Comparison of ENCODE assay signal across 7 mouse cellular contexts in genomic region chr12:118299956-118300355, GRCm38 (mm10). TPM values are rescaled to one million over a fixed set of nuclear protein-coding genes. Genes with fewer than 3 reads are reported as not detected.
DNase-seq lines count a peak whose midpoint lies in the region; ATAC-seq and TF ChIP-seq lines count a peak whose summit lies in the region.

No protein-coding gene starts in this region.

- peak overlapping the region; percentile 54 to 69 for H3K4me3 ChIP-seq in MEL (ENCODE audit: control insufficient read depth in 1 of 2, insufficient read depth in 1 of 2, low read depth in 2 of 2, low read length in 2 of 2)
- H3K4me3 ChIP-seq in kidney, embryonic 14.5 days (ENCODE audit: low read length) = peak overlapping the region; percentile 90
- H3K4me3 ChIP-seq in lung, embryonic 16.5 days (ENCODE audit: low read length) = peak overlapping the region; percentile 25
- H3K4me3 ChIP-seq in stomach, embryonic 15.5 days (replicated peaks) = no peak overlapping the region; the same call in 1 of the 2 replicates

- peak; percentile 71 for DNase-seq in 416B (ENCODE audit: low read depth)
- peak; percentile 93 for DNase-seq in MEL (ENCODE audit: low read depth, low spot score)
- DNase-seq in cerebellum, postnatal 25 days = peak; percentile 20 to 36
- peak; percentile 72 to 79 for DNase-seq in heart, adult 9 months (ENCODE audit: low spot score in 2 of 2)

- no peak for TF ChIP-seq CTCF in MEL (IDR thresholded peaks at IDR 0.05 in 2 of 3, conservative IDR thresholded peaks at IDR 0.05 in 1 of 3; ENCODE audit: control insufficient read depth in 1 of 3, insufficient read depth in 1 of 3, low read depth in 2 of 3, low read length in 3 of 3, poor library complexity in 1 of 3, severe bottlenecking in 1 of 3)

- TF ChIP-seq EP300 in MEL (IDR thresholded peaks at IDR 0.05; ENCODE audit: low read depth in 1 of 2, low read length in 2 of 2) = no peak

- H3K4me1 ChIP-seq in MEL (ENCODE audit: control insufficient read depth in 1 of 2, insufficient read depth in 2 of 2, low read length in 2 of 2) = peaks cover 28 to 39% of the 10 kb centered on the region in 2 experiments
- H3K4me1 ChIP-seq in kidney, embryonic 14.5 days (ENCODE audit: control insufficient read depth, insufficient read depth, low read length) = peaks cover 14% of the 10 kb centered on the region; the same call in 1 of the 2 replicates
- peaks cover 13% of the 10 kb centered on the region for H3K4me1 ChIP-seq in lung, embryonic 16.5 days (replicated peaks; ENCODE audit: control insufficient read depth, insufficient read depth, low read length)
- no peaks in the 10 kb centered on the region for H3K4me1 ChIP-seq in stomach, embryonic 15.5 days

- peaks cover 37% of the 10 kb centered on the region for H3K79me2 ChIP-seq in MEL (ENCODE audit: control insufficient read depth, insufficient read depth, low read length, poor library complexity)

- peak overlapping the region; percentile 60 for H3K4me2 ChIP-seq in kidney, embryonic 14.5 days (replicated peaks; ENCODE audit: low read depth, low read length)
- H3K4me2 ChIP-seq in lung, embryonic 16.5 days (ENCODE audit: low read depth, low read length) = peak overlapping the region; percentile 35
- H3K4me2 ChIP-seq in stomach, embryonic 15.5 days = peak overlapping the region; percentile 59

- peaks cover 0 to 56% of the 10 kb centered on the region in 2 experiments; a peak in 2 of 4 replicates for H3K36me3 ChIP-seq in MEL (ENCODE audit: control insufficient read depth in 1 of 2, insufficient read depth in 2 of 2, low read length in 2 of 2)
- H3K36me3 ChIP-seq in kidney, embryonic 14.5 days (ENCODE audit: control insufficient read depth, insufficient read depth, low read length) = no peaks in the 10 kb centered on the region
- H3K36me3 ChIP-seq in lung, embryonic 16.5 days (ENCODE audit: control insufficient read depth, insufficient read depth, low read length) = no peaks in the 10 kb centered on the region
- no peaks in the 10 kb centered on the region for H3K36me3 ChIP-seq in stomach, embryonic 15.5 days

- 24% methylated on average over 6 of the region's 6 CpGs for WGBS in kidney, embryonic 14.5 days
- 24% methylated on average over 6 of the region's 6 CpGs for WGBS in lung, embryonic 16.5 days
- 24% methylated on average over 6 of the region's 6 CpGs for WGBS in stomach, embryonic 15.5 days

- no peaks in the 10 kb centered on the region for H3K9me3 ChIP-seq in MEL (replicated peaks; ENCODE audit: insufficient read depth, low read length)
- H3K9me3 ChIP-seq in kidney, embryonic 14.5 days (ENCODE audit: control insufficient read depth, low read length) = no peaks in the 10 kb centered on the region
- no peaks in the 10 kb centered on the region for H3K9me3 ChIP-seq in lung, embryonic 16.5 days (ENCODE audit: control insufficient read depth, low read length)
- no peaks in the 10 kb centered on the region for H3K9me3 ChIP-seq in stomach, embryonic 15.5 days

- H3K9ac ChIP-seq in MEL (ENCODE audit: control insufficient read depth, low read depth, low read length, poor library complexity, severe bottlenecking) = peak overlapping the region; percentile 79
- peak overlapping the region; percentile 13; the same call in 1 of the 2 replicates for H3K9ac ChIP-seq in kidney, embryonic 14.5 days (ENCODE audit: low read depth, low read length)
- H3K9ac ChIP-seq in lung, embryonic 16.5 days (ENCODE audit: low read length) = peak overlapping the region; percentile 37; the same call in 1 of the 2 replicates
- H3K9ac ChIP-seq in stomach, embryonic 15.5 days = no peak overlapping the region

- H3K27me3 ChIP-seq in MEL (ENCODE audit: control insufficient read depth in 1 of 2, insufficient read depth in 2 of 2, low read length in 2 of 2) = no peaks in the 10 kb centered on the region
- H3K27me3 ChIP-seq in kidney, embryonic 14.5 days (ENCODE audit: control insufficient read depth, insufficient read depth, low read length) = no peaks in the 10 kb centered on the region
- no peaks in the 10 kb centered on the region for H3K27me3 ChIP-seq in lung, embryonic 16.5 days (ENCODE audit: control insufficient read depth, insufficient read depth, low read depth, low read length)
- no peaks in the 10 kb centered on the region for H3K27me3 ChIP-seq in stomach, embryonic 15.5 days (replicated peaks)

- H3K27ac ChIP-seq in MEL (ENCODE audit: control insufficient read depth, low read depth, low read length) = peak overlapping the region; percentile 55
- no peak overlapping the region for H3K27ac ChIP-seq in kidney, embryonic 14.5 days (ENCODE audit: low read depth, low read length)
- no peak overlapping the region for H3K27ac ChIP-seq in lung, embryonic 16.5 days (ENCODE audit: low read length)
- no peak overlapping the region for H3K27ac ChIP-seq in stomach, embryonic 15.5 days

- no peak for TF ChIP-seq POLR2A in MEL (IDR thresholded peaks at IDR 0.05; ENCODE audit: control insufficient read depth in 1 of 2, insufficient read depth in 1 of 2, low read depth in 1 of 2, low read length in 2 of 2, poor library complexity in 1 of 2)

- TF ChIP-seq RAD21 in MEL (IDR thresholded peaks at IDR 0.05; ENCODE audit: low read depth, low read length) = no peak

- no peak for ATAC-seq in kidney, embryonic 14.5 days (ENCODE audit: low FRiP score, low TSS enrichment)
- ATAC-seq in lung, embryonic 16.5 days (ENCODE audit: low read depth) = no peak
- no peak for ATAC-seq in stomach, embryonic 15.5 days (ENCODE audit: insufficient read depth, low FRiP score, low read depth)

TF ChIP-seq in MEL, 35 proteins besides CTCF, POLR2A, EP300 and RAD21:
- TF ChIP-seq E2F4 (IDR thresholded peaks at IDR 0.05; ENCODE audit: borderline replicate concordance, low read depth, low read length) = no peak
- no peak for TF ChIP-seq SIN3A (IDR thresholded peaks at IDR 0.05; ENCODE audit: low read length)
- TF ChIP-seq POLR2AphosphoS2 (IDR thresholded peaks at IDR 0.05; ENCODE audit: low read length) = no peak
- no peak for TF ChIP-seq BHLHE40 (IDR thresholded peaks at IDR 0.05; ENCODE audit: borderline replicate concordance, low read depth, low read length)
- TF ChIP-seq USF1 (IDR thresholded peaks at IDR 0.05; ENCODE audit: low read depth, low read length) = no peak
- TF ChIP-seq MYC (IDR thresholded peaks at IDR 0.05; ENCODE audit: low read depth, low read length) = no peak
- no peak for TF ChIP-seq ZNF384 (IDR thresholded peaks at IDR 0.05; ENCODE audit: low read depth, low read length)
- no peak for TF ChIP-seq SMC3 (IDR thresholded peaks at IDR 0.05; ENCODE audit: low read depth, low read length)
- TF ChIP-seq JUND (IDR thresholded peaks at IDR 0.05; ENCODE audit: low read depth, low read length) = no peak
- no peak for TF ChIP-seq NELFE (IDR thresholded peaks at IDR 0.05; ENCODE audit: low read depth, low read length)
- no peak for TF ChIP-seq GATA1 (IDR thresholded peaks at IDR 0.05; ENCODE audit: low read depth, low read length)
- TF ChIP-seq TCF12 (IDR thresholded peaks at IDR 0.05; ENCODE audit: low read depth, low read length) = no peak
- TF ChIP-seq ELF1 (IDR thresholded peaks at IDR 0.05; ENCODE audit: low read depth, low read length) = no peak
- TF ChIP-seq CHD1 (IDR thresholded peaks at IDR 0.05; ENCODE audit: low read depth, low read length) = no peak
- no peak for TF ChIP-seq UBTF (IDR thresholded peaks at IDR 0.05; ENCODE audit: borderline replicate concordance, insufficient read depth, low read depth, low read length)
- no peak for TF ChIP-seq KAT2A (conservative IDR thresholded peaks at IDR 0.05; ENCODE audit: low read depth, low read length)
- no peak for TF ChIP-seq CHD2 (IDR thresholded peaks at IDR 0.05; ENCODE audit: low read length)
- TF ChIP-seq MAFK (IDR thresholded peaks at IDR 0.05; ENCODE audit: borderline replicate concordance, low read depth, low read length) = no peak
- no peak for TF ChIP-seq USF2 (IDR thresholded peaks at IDR 0.05; ENCODE audit: borderline replicate concordance in 1 of 2, insufficient read depth in 1 of 2, low read depth in 1 of 2, low read length in 2 of 2)
- TF ChIP-seq ETS1 (IDR thresholded peaks at IDR 0.05; ENCODE audit: low read depth, low read length) = no peak
TF ChIP-seq in MEL: peak in this region for 0.

RNA-seq across cellular contexts. Expression of gene Sp4, which starts 1.3 kb away (rescaled TPM):
- total RNA-seq in MEL (2012; rRNA removed) = 35.3 and 35.4 TPM in 2 replicates
- polyA plus RNA-seq in MEL (2012; ENCODE audit: insufficient read depth in 1 of 2, insufficient read length in 2 of 2, low read depth in 1 of 2, low replicate concordance in 2 of 2, missing spikeins in 1 of 2) = 10 to 100 TPM; 21.4 to 33.9 TPM
- polyA plus RNA-seq in kidney, embryonic 14.5 days (2014; fragmentation: Nextera tagmentation; extraction: Ambion mirVana) = 6.9 and 12.5 TPM in 2 replicates
- polyA plus RNA-seq in lung, embryonic 16.5 days (2015; fragmentation: Nextera tagmentation; extraction: Ambion mirVana) = 8.0 and 8.8 TPM in 2 replicates
- 5.5 and 6.1 TPM in 2 replicates for polyA plus RNA-seq in stomach, embryonic 15.5 days (2015; fragmentation: Nextera tagmentation; extraction: Ambion mirVana)

Comparison
In these comparisons a context has a peak if more than half of its experiments do, and no peak if none do; other contexts are left out.
1. DNase-seq: peak in every context shown above with its lines; median percentile 93 in MEL; 76 in heart, adult 9 months; 71 in 416B; 28 in cerebellum, postnatal 25 days.